Mouse (Mus musculus): ENCODE data around the gene Btbd35f20.
"Not testable (repeated sequence)": the region's sequence is repeated elsewhere in the genome, so short reads cannot be mapped to it uniquely, and the experiment has no call there.

Btbd35f20 gene

DNA sequence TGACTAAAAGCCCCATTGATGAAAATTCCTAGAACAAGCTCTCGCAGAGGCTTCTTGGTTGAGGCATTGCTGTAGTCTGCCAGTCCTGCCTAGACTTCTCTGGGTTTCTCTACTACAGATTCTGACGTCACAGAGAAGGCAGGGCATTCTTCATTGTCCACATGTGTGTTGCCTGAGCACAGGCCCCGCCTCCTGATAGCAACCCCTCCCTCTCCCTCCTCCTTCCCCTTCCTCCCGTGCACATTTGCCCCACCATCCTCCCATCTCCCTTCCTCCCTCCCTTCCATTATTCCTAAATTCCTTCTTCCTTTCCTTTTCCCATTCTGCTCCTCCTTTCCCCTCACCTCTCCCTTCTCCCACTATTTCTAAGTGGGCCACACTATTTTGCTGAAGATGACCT lies at the start of gene Btbd35f20:
Btbd35f20 (minus strand) TSS at position 101 of the 400 bp plus-strand sequence.
- not testable (repeated sequence) for DNase-seq (ENCODE audit: extremely low read depth, low read depth)
